Mouse (Mus musculus) cortical plate, adult 2 months (tissue): Measurements from ENCODE around the gene Plcb3.

ENCODE experiments used
- CTCF ChIP-seq: fragments of 200-500 bp; IDR thresholded peaks from 2 replicates; pipeline ENCODE4 v1.5.1; 2011; ENCODE audit warnings: mild to moderate bottlenecking, control low read depth, low read length; ENCODE audit not compliant: insufficient read depth; ENCODE audit errors: extremely low read depth
- POLR2A ChIP-seq: fragments of 200-500 bp; IDR thresholded peaks from 2 replicates; pipeline ENCODE4 v1.6.1; 2011; ENCODE audit warnings: mild to moderate bottlenecking, low read length, control low read depth; ENCODE audit not compliant: insufficient read depth; ENCODE audit errors: extremely low read depth

DNA sequence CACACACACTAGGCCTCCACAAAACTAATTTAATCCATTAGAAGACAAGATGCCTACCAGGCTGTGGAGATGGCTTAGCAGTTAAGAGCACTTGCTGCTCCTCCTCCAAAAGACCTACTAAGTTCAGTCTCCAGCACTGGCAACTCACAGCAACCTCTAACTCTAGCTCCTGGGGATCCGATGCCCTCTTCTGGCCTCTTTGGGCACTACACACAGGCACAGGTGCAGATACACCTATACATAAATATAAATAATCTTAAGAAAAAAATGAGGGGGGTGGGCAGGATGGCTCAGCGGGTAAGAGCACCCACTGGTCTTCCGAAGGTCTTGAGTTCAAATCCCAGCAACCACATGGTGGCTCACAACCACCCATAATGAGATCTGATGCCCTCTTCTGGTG, 40.0 kb downstream of the Plcb3 start:
- TF ChIP-seq CTCF (peak; percentile 4; the same call in 1 of the 2 replicates), POLR2A (no peak)
